Comparison of ENCODE assay signal across 8 mouse cellular contexts in the genomic region with DNA sequence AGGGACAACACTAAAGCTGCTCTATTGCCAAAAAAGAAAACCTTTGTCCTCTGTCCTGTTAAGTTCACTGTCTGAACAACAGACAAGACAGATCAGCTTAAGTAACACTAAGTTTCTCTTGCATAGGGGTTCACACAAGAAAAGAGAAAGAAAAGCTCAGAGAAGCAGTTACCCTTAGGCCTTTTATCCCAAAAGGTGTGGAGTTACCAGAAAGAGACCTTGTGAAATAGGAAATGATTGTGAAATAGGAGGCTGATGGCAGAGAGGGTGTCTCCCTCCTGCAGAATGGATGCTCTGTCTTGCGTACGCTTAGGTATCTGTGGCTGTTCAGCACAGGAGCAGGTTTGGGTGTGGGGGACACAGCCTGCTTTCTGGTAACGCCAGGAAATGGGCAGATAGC. TPM values are rescaled to one million over a fixed set of nuclear protein-coding genes. Genes with fewer than 3 reads are reported as not detected.
DNase-seq lines count a peak whose midpoint lies in the region; ATAC-seq and TF ChIP-seq lines count a peak whose summit lies in the region.

No protein-coding gene starts in this region.

- H3K36me3 ChIP-seq in embryonic facial prominence, embryonic 10.5 days (replicated peaks), result peaks cover 48% of the 10 kb centered on the region
- peaks cover 7% of the 10 kb centered on the region; the same call in 1 of the 2 replicates for H3K36me3 ChIP-seq in intestine, embryonic 16.5 days (ENCODE audit: control insufficient read depth, insufficient read depth, low read length)
- H3K36me3 ChIP-seq in neural tube, embryonic 13.5 days, result peaks cover 31% of the 10 kb centered on the region

- peak overlapping the region; percentile 28; the same call in 1 of the 2 replicates for H3K27ac ChIP-seq in layer of hippocampus, adult 2 months
- no peak overlapping the region; the same call in 1 of the 2 replicates for H3K27ac ChIP-seq in embryonic facial prominence, embryonic 10.5 days (replicated peaks)
- no peak overlapping the region for H3K27ac ChIP-seq in intestine, embryonic 16.5 days (ENCODE audit: low read length)
- H3K27ac ChIP-seq in neural tube, embryonic 13.5 days (replicated peaks), result no peak overlapping the region

- H3K4me3 ChIP-seq in layer of hippocampus, adult 2 months, result peak overlapping the region; percentile 67
- H3K4me3 ChIP-seq in embryonic facial prominence, embryonic 10.5 days, result peak overlapping the region; percentile 93
- H3K4me3 ChIP-seq in intestine, embryonic 16.5 days (ENCODE audit: low read length), result peak overlapping the region; percentile 98
- H3K4me3 ChIP-seq in neural tube, embryonic 13.5 days, result peak overlapping the region; percentile 99

- peaks cover 48% of the 10 kb centered on the region for H3K4me1 ChIP-seq in embryonic facial prominence, embryonic 10.5 days
- H3K4me1 ChIP-seq in intestine, embryonic 16.5 days (ENCODE audit: control insufficient read depth, insufficient read depth, low read length), result peaks cover 32% of the 10 kb centered on the region
- peaks cover 62% of the 10 kb centered on the region for H3K4me1 ChIP-seq in neural tube, embryonic 13.5 days (replicated peaks)

- H3K9me3 ChIP-seq in embryonic facial prominence, embryonic 10.5 days, result no peaks in the 10 kb centered on the region
- no peaks in the 10 kb centered on the region for H3K9me3 ChIP-seq in intestine, embryonic 16.5 days (ENCODE audit: control insufficient read depth, low read length)
- H3K9me3 ChIP-seq in neural tube, embryonic 13.5 days, result no peaks in the 10 kb centered on the region

- no peak for ATAC-seq in intestine, embryonic 16.5 days
- no peak for ATAC-seq in neural tube, embryonic 13.5 days (ENCODE audit: low read depth)
- no peak for ATAC-seq in inflammation-experienced regulatory T-cells, adult 6 months
- no peak for ATAC-seq in frontal cortex, adult (ENCODE audit: low TSS enrichment)

- DNase-seq in layer of hippocampus, adult 2 months (ENCODE audit: low spot score in 2 of 2), result no peak
- no peak for DNase-seq in layer of hippocampus, postnatal 36 days
- DNase-seq in embryonic facial prominence, embryonic 10.5 days (ENCODE audit: low spot score), result no peak
- no peak for DNase-seq in right cerebral cortex, adult 18-20 months

- H3K4me2 ChIP-seq in intestine, embryonic 16.5 days (ENCODE audit: low read depth, low read length), result peak overlapping the region; percentile 93
- H3K4me2 ChIP-seq in neural tube, embryonic 13.5 days, result peak overlapping the region; percentile 100

- WGBS in embryonic facial prominence, embryonic 10.5 days, result 75% methylated on average over 3 of the region's 3 CpGs
- WGBS in intestine, embryonic 16.5 days, result 66% methylated on average over 3 of the region's 3 CpGs
- 84% methylated on average over 3 of the region's 3 CpGs for WGBS in neural tube, embryonic 13.5 days

- TF ChIP-seq CTCF in layer of hippocampus, adult 2 months (conservative IDR thresholded peaks at IDR 0.05), result no peak

- H3K9ac ChIP-seq in intestine, embryonic 16.5 days (ENCODE audit: low read depth, low read length), result peak overlapping the region; percentile 93
- H3K9ac ChIP-seq in neural tube, embryonic 13.5 days, result peak overlapping the region; percentile 96

- H3K27me3 ChIP-seq in embryonic facial prominence, embryonic 10.5 days (replicated peaks; ENCODE audit: low read depth, poor library complexity, severe bottlenecking), result no peaks in the 10 kb centered on the region
- no peaks in the 10 kb centered on the region for H3K27me3 ChIP-seq in intestine, embryonic 16.5 days (replicated peaks; ENCODE audit: control insufficient read depth, insufficient read depth, low read length)
- no peaks in the 10 kb centered on the region for H3K27me3 ChIP-seq in neural tube, embryonic 13.5 days

RNA-seq across cellular contexts. Expression of a gene that starts 1.3 kb away (rescaled TPM):
- 10 to 100 TPM; 32.5 to 35.5 TPM for total RNA-seq in layer of hippocampus, adult 2 months (2021)
- total RNA-seq in layer of hippocampus, postnatal 36 days (2021), result 10 to 100 TPM; 28.8 to 29.3 TPM
- polyA plus RNA-seq in embryonic facial prominence, embryonic 10.5 days (2016; fragmentation: Nextera tagmentation; extraction: Ambion mirVana), result 19.0 and 19.1 TPM in 2 replicates
- polyA plus RNA-seq in intestine, embryonic 16.5 days (2015; fragmentation: Nextera tagmentation; extraction: Ambion mirVana), result 17.0 and 17.5 TPM in 2 replicates
- polyA plus RNA-seq in neural tube, embryonic 13.5 days (2015; fragmentation: Nextera tagmentation; extraction: Ambion mirVana), result 19.7 and 20.2 TPM in 2 replicates
- 10 to 100 TPM; 18.8 to 24.0 (median 20.3) TPM for polyA plus RNA-seq in inflammation-experienced regulatory T-cells, adult 6 months (2017; shearing (Covaris generic))

RNA-seq across cellular contexts. Expression of a gene that starts 24.7 kb away (rescaled TPM):
- total RNA-seq in layer of hippocampus, adult 2 months (2021), result 10 to 100 TPM; 66.0 to 69.3 TPM
- 10 to 100 TPM; 73.2 to 83.2 TPM for total RNA-seq in layer of hippocampus, postnatal 36 days (2021)
- polyA plus RNA-seq in embryonic facial prominence, embryonic 10.5 days (2016; fragmentation: Nextera tagmentation; extraction: Ambion mirVana), result 17.8 and 19.0 TPM in 2 replicates
- polyA plus RNA-seq in intestine, embryonic 16.5 days (2015; fragmentation: Nextera tagmentation; extraction: Ambion mirVana), result 28.5 and 31.6 TPM in 2 replicates
- polyA plus RNA-seq in neural tube, embryonic 13.5 days (2015; fragmentation: Nextera tagmentation; extraction: Ambion mirVana), result 124 and 126 TPM in 2 replicates
- 1 to 10 TPM; 3.1 to 5.0 (median 4.2) TPM for polyA plus RNA-seq in inflammation-experienced regulatory T-cells, adult 6 months (2017; shearing (Covaris generic))

RNA-seq across cellular contexts. Expression of a gene that starts 24.7 kb away (rescaled TPM):
- 1 to 10 TPM; 5.3 to 6.5 TPM for total RNA-seq in layer of hippocampus, adult 2 months (2021)
- 1 to 10 TPM; 5.6 to 6.2 TPM for total RNA-seq in layer of hippocampus, postnatal 36 days (2021)
- 0.19 and 0.40 TPM in 2 replicates for polyA plus RNA-seq in embryonic facial prominence, embryonic 10.5 days (2016; fragmentation: Nextera tagmentation; extraction: Ambion mirVana)
- polyA plus RNA-seq in intestine, embryonic 16.5 days (2015; fragmentation: Nextera tagmentation; extraction: Ambion mirVana), result 0.15 and 0.35 TPM in 2 replicates
- polyA plus RNA-seq in neural tube, embryonic 13.5 days (2015; fragmentation: Nextera tagmentation; extraction: Ambion mirVana), result 0.90 and 1.3 TPM in 2 replicates
- polyA plus RNA-seq in inflammation-experienced regulatory T-cells, adult 6 months (2017; shearing (Covaris generic)), result under 1 TPM in 2 of 3 experiments, not detected in 1; 0.14 to 0.40 TPM

RNA-seq across cellular contexts. Expression of a gene that starts 30.5 kb away (rescaled TPM):
- total RNA-seq in layer of hippocampus, adult 2 months (2021), result 100 to 1,000 TPM in 1 of 2 experiments, 10 to 100 TPM in 1; 91.3 to 103 TPM
- 10 to 100 TPM; 88.8 to 93.5 TPM for total RNA-seq in layer of hippocampus, postnatal 36 days (2021)
- polyA plus RNA-seq in embryonic facial prominence, embryonic 10.5 days (2016; fragmentation: Nextera tagmentation; extraction: Ambion mirVana), result 23.0 and 25.0 TPM in 2 replicates
- polyA plus RNA-seq in intestine, embryonic 16.5 days (2015; fragmentation: Nextera tagmentation; extraction: Ambion mirVana), result 34.7 and 40.9 TPM in 2 replicates
- 278 and 296 TPM in 2 replicates for polyA plus RNA-seq in neural tube, embryonic 13.5 days (2015; fragmentation: Nextera tagmentation; extraction: Ambion mirVana)
- 1 to 10 TPM; 2.9 to 5.2 (median 4.3) TPM for polyA plus RNA-seq in inflammation-experienced regulatory T-cells, adult 6 months (2017; shearing (Covaris generic))

RNA-seq across cellular contexts. Expression of a gene that starts 40.5 kb away (rescaled TPM):
- 100 to 1,000 TPM; 462 to 508 TPM for total RNA-seq in layer of hippocampus, adult 2 months (2021)
- total RNA-seq in layer of hippocampus, postnatal 36 days (2021), result 100 to 1,000 TPM; 478 to 523 TPM
- 255 and 258 TPM in 2 replicates for polyA plus RNA-seq in embryonic facial prominence, embryonic 10.5 days (2016; fragmentation: Nextera tagmentation; extraction: Ambion mirVana)
- polyA plus RNA-seq in intestine, embryonic 16.5 days (2015; fragmentation: Nextera tagmentation; extraction: Ambion mirVana), result 131 and 138 TPM in 2 replicates
- polyA plus RNA-seq in neural tube, embryonic 13.5 days (2015; fragmentation: Nextera tagmentation; extraction: Ambion mirVana), result 576 and 601 TPM in 2 replicates
- polyA plus RNA-seq in inflammation-experienced regulatory T-cells, adult 6 months (2017; shearing (Covaris generic)), result 10 to 100 TPM; 12.8 to 24.5 (median 15.7) TPM
